Mouse (Mus musculus) megakaryocyte, embryonic 14.5 days (primary cell): ENCODE data around the gene Meig1. TPM values are rescaled to one million over a fixed set of nuclear protein-coding genes. Genes with fewer than 3 reads are reported as not detected.
"Not testable (repeated sequence)": the region's sequence is repeated elsewhere in the genome, so short reads cannot be mapped to it uniquely, and the experiment has no call there.

Source experiments
- H3K27me3 ChIP-seq: replicated peaks from 2 replicates; pipeline ENCODE3; 2012; ENCODE audit warnings: inconsistent platforms
- H3K36me3 ChIP-seq: replicated peaks from 2 replicates; pipeline ENCODE3; 2012; ENCODE audit warnings: low read length, inconsistent platforms, mixed read lengths
- H3K4me1 ChIP-seq: 2 replicates; pipeline ENCODE4 v1.6.1; 2012; ENCODE audit warnings: inconsistent platforms
- H3K4me3 ChIP-seq: replicated peaks from 2 replicates; pipeline ENCODE3; 2012; ENCODE audit warnings: moderate library complexity, mild to moderate bottlenecking, inconsistent platforms
- H3K9me3 ChIP-seq: 2 replicates; pipeline ENCODE4 v1.6.1; 2012; ENCODE audit warnings: inconsistent platforms
- FLI1 ChIP-seq: IDR thresholded peaks from 2 replicates; pipeline ENCODE4 v1.6.1; 2012; ENCODE audit warnings: low read length, inconsistent platforms, mixed read lengths
- GATA1 ChIP-seq: IDR thresholded peaks from 3 replicates; pipeline ENCODE4 v1.6.1; 2012; ENCODE audit warnings: mixed read lengths, low read length, inconsistent platforms, borderline replicate concordance
- polyA plus RNA-seq: library from polyadenylated mRNA; stranded (reverse); fragments of >175 nt; gene quantifications from 2 replicates; pipeline ENCODE4 v1.2.3, GENCODE M21; 2012; ENCODE audit warnings: low replicate concordance; ENCODE audit not compliant: insufficient read depth

Gene Meig1
- polyA plus RNA-seq, 1 experiment: 0.57 TPM

DNA sequence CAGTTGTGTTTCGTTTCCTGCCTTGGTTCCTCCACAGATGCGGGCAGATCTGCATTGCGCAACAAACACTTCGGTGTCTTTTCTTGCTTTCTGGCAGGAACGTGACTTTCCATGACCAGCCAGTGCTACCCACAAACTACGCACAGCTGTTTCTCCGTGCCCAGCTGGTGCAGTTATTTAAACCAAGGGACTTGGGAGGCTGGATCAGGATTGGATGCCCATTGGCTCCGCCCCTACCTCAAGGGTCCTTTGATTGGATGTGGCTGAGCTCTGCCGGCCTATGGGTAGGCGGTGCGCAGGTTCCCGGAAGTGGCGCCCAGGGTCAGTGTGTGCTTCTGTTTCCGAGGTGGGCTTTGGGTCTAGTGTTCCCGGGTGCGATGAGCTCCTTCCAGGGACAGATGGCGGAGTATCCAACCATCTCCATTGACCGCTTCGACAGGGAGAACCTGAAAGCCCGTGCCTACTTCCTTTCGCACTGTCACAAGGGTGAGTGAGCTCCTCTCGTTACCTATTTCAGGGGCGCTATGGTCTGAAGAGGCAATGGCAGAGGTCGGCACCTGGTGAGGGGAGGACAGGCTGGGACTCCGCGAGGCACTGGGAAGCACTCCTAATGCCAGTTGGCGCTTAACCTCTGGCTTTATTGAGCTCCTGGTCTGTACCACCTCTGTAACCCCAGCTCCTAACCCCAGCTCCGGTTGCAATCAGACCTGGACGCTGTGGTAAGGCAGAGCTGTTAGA is 1.6 kb upstream of the Meig1 start, which contains the start of gene Dclre1c:
TSS of gene Dclre1c (plus strand) at position 291 of the 738 bp plus-strand sequence.
- Histone ChIP-seq H3K36me3 (peaks cover 24% of the 10 kb centered on the region), H3K4me1 (peaks cover 31% of the 10 kb centered on the region), H3K9me3 (no peaks in the 10 kb centered on the region), H3K4me3 (peak within 1 kb of the TSS; percentile 93), H3K27me3 (no peaks in the 10 kb centered on the region)
- TF ChIP-seq GATA1: no peak
- peak; percentile 18; the same call in 1 of the 2 replicates for TF ChIP-seq FLI1

DNA sequence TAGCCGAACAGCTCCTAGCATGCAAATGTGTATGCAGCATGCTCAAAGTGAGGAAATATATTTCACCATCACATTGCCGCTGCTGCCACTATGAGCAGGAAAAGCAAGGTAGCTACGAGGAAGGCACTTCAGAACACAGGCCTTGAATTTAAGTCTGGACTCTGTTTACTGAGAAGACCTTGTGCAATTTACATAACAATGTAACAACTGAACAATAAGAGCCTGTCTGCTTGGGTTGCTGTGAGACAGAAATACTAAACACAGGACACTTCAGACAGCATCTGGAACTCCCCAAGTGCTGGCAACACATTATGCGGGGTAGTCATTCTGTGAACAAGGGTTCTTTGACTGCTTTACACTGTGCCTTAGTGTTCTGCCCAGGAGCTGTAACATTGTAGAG is 2.3 kb downstream of the Meig1 start:
- peak overlapping the region; percentile 10 for H3K4me3 ChIP-seq
- H3K27me3 ChIP-seq: peaks cover 14% of the 10 kb centered on the region
- no peaks in the 10 kb centered on the region for H3K36me3 ChIP-seq
- H3K4me1 ChIP-seq: peaks cover 40% of the 10 kb centered on the region
- no peaks in the 10 kb centered on the region for H3K9me3 ChIP-seq
- no peak for TF ChIP-seq GATA1
- no peak for TF ChIP-seq FLI1

DNA sequence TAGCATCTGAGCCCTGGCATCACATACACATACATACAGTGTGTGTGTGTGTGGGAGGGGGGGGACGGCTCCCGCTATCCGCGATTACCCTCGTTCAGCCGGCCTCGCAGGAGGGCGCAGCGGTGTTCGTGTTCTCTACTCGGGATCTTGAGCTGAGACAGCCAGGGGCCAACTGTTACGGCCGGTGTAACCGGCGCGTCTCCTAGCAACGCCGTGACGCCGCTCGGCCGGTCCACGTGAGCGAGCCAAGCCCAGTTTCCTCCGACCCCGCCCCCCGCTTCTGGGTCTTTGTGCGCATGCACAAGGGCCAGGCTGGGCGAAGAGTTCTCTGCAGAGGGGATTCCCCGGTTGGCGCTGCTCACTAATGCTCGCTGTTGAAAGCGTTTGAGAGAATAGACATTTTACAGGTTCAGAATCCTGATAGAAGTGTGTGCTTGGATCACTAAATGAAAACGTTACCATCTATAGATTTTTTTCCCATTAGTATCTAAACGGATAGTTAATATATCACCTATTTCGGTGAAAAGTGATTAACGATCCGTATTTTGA is 3.5 kb downstream of the Meig1 start:
- Histone ChIP-seq H3K4me1 (peaks cover 33% of the 10 kb centered on the region), H3K9me3 (no peaks in the 10 kb centered on the region)
- TF ChIP-seq GATA1 (no peak), FLI1 (no peak)

DNA sequence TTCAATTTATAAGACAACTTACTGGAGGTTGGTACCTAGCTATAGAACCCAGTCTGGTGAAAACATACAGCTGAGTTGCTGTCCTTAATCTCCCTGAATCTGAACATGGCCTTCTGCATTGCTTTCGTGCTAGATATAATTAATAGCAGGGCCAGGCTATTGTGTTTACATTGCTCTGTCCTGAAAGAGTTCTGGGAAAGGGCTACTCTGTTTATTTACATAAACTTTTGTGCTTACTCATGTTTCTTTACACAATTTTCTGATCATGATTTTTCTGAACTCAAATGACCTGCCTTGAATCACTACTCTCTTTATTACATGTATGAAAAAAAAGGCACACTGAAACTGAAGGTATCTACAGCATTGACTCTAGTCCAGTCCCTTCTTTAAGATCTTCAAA is 6.8 kb downstream of the Meig1 start:
- H3K36me3 ChIP-seq: no peaks in the 10 kb centered on the region
- peaks cover 23% of the 10 kb centered on the region for H3K4me1 ChIP-seq
- peaks cover 14% of the 10 kb centered on the region for H3K27me3 ChIP-seq
- no peak overlapping the region for H3K4me3 ChIP-seq
- no peaks in the 10 kb centered on the region for H3K9me3 ChIP-seq
- TF ChIP-seq FLI1 (no peak), GATA1 (no peak)

More for the DNA sequence above, 3.5 kb downstream of the Meig1 start:
- Histone ChIP-seq H3K36me3 (no peaks in the 10 kb centered on the region), H3K4me3 (peak overlapping the region; percentile 96), H3K27me3 (peaks cover 14% of the 10 kb centered on the region)

DNA sequence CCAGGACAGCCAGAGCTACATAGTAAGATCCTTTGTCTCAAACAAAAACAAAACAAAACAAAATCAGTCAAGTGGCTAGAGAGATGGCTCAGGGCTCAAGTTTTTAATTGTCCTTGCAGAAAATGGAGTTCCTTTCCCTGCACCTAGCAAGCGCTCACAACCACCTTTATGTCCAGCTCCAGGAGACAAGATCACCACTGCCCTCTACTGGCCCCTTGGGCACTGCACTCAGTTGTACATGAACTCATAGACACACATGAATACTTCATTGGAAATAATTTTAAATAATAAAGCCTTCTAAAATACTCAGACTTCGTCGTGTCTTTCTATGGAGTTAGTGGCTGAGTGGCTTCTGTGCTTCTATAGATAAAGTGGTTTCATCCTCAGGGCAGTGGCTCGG is 8.2 kb downstream of the Meig1 start:
- Histone ChIP-seq H3K4me3 (no peak overlapping the region), H3K36me3 (no peaks in the 10 kb centered on the region), H3K4me1 (peaks cover 15% of the 10 kb centered on the region), H3K9me3 (no peaks in the 10 kb centered on the region), H3K27me3 (peaks cover 16% of the 10 kb centered on the region)
- TF ChIP-seq FLI1 (no peak), GATA1 (no peak)

- H3K9me3 ChIP-seq: no peaks in the 10 kb centered on the region
- H3K4me3 ChIP-seq: no peak overlapping the region
- no peaks in the 10 kb centered on the region for H3K36me3 ChIP-seq
- peaks cover 6% of the 10 kb centered on the region for H3K27me3 ChIP-seq
- TF ChIP-seq GATA1: no peak
- TF ChIP-seq FLI1: no peak
- no peaks in the 10 kb centered on the region for H3K4me1 ChIP-seq
Observed at GRCm38 (mm10) chr2:3407756-3408155, 14.7 kb downstream of the Meig1 start.

- TF ChIP-seq FLI1 (no peak), GATA1 (no peak)
- Histone ChIP-seq H3K4me3 (no peak overlapping the region), H3K4me1 (no peaks in the 10 kb centered on the region), H3K27me3 (peaks cover 6% of the 10 kb centered on the region), H3K36me3 (no peaks in the 10 kb centered on the region), H3K9me3 (no peaks in the 10 kb centered on the region)
Observed at GRCm38 (mm10) chr2:3405981-3406380, 16.5 kb downstream of the Meig1 start.

DNA sequence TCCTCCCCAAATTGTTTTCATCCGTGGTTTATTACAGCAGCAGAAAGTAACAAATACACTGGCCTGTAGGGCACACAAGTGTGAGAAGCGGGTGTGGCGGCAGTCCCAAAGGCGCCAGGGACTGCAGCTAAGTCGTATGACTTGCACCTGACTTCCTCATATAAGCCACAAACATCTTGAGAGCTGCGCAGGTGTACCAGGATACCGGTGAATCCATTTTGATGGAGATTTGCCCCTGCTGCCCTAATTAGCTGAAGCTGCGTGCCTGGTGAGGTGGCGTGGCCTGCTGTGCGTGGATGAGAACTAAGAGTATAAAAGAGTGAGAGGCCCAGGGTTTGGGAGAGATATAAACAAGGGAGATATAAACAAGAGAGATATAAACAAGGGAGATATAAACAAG is 25.3 kb downstream of the Meig1 start, which contains the start of gene Olah:
TSS of gene Olah (minus strand) at position 101 of the 400 bp plus-strand sequence.
- H3K36me3 ChIP-seq, H3K27me3 ChIP-seq, H3K4me1 ChIP-seq, H3K9me3 ChIP-seq, H3K4me3 ChIP-seq: not testable (repeated sequence)

GRCm38 (mm10) chr2:3391945-3392344 is 30.5 kb downstream of the Meig1 start:
- no peaks in the 10 kb centered on the region for H3K4me1 ChIP-seq
- H3K36me3 ChIP-seq: no peaks in the 10 kb centered on the region
- TF ChIP-seq GATA1 (no peak), FLI1 (no peak)
- H3K4me3 ChIP-seq: no peak overlapping the region
- no peaks in the 10 kb centered on the region for H3K9me3 ChIP-seq
- H3K27me3 ChIP-seq: peaks cover 6% of the 10 kb centered on the region

- no peaks in the 10 kb centered on the region for H3K36me3 ChIP-seq
- H3K27me3 ChIP-seq: peaks cover 8% of the 10 kb centered on the region
- no peak overlapping the region for H3K4me3 ChIP-seq
- TF ChIP-seq FLI1 (no peak), GATA1 (no peak)
- no peaks in the 10 kb centered on the region for H3K4me1 ChIP-seq
- no peaks in the 10 kb centered on the region for H3K9me3 ChIP-seq
Observed at GRCm38 (mm10) chr2:3387105-3387860, 35.2 kb downstream of the Meig1 start.
